Mouse (Mus musculus) layer of hippocampus, adult 8-10 months (tissue): ENCODE results near the gene Sh3kbp1. TPM values are rescaled to one million over a fixed set of nuclear protein-coding genes. Genes with fewer than 3 reads are reported as not detected.

ENCODE experiments used
- DNase-seq, 2 experiments: peaks; one replicate each; pipeline ENCODE4 v3.0.0; 2022; ENCODE audit warnings: low spot score in 2 of 2
- total RNA-seq, 4 experiments: library from RNA; stranded (reverse); gene quantifications; 2 replicates each; pipeline ENCODE4 v1.2.4; 2022

The Sh3kbp1 gene
- total RNA-seq, 4 experiments from 2014 or later, result 36.8 to 41.6 (median 37.9) TPM

- DNase-seq, result no peak
Observed at GRCm38 (mm10) chrX:159911613-159912012, 284.5 kb downstream of the Sh3kbp1 start.

GRCm38 (mm10) chrX:159912061-159912460 is 285.0 kb downstream of the Sh3kbp1 start:
- DNase-seq, result no peak

GRCm38 (mm10) chrX:159913489-159913888 is 286.4 kb downstream of the Sh3kbp1 start:
- DNase-seq, result no peak

GRCm38 (mm10) chrX:159915125-159915524 is 288.1 kb downstream of the Sh3kbp1 start:
- DNase-seq, result no peak

GRCm38 (mm10) chrX:159924759-159925158 is 297.7 kb downstream of the Sh3kbp1 start:
- no peak for DNase-seq

GRCm38 (mm10) chrX:159928165-159928564 is 301.1 kb downstream of the Sh3kbp1 start:
- no peak for DNase-seq

- DNase-seq, result no peak
Observed at GRCm38 (mm10) chrX:159928834-159929233, 301.8 kb downstream of the Sh3kbp1 start.

GRCm38 (mm10) chrX:159932027-159932426 is 305.0 kb downstream of the Sh3kbp1 start:
- DNase-seq, result no peak

GRCm38 (mm10) chrX:159942569-159942968 is 315.5 kb downstream of the Sh3kbp1 start:
- no peak for DNase-seq

- no peak for DNase-seq
Observed at GRCm38 (mm10) chrX:159943586-159943985, 316.5 kb downstream of the Sh3kbp1 start.

- no peak for DNase-seq
Observed at GRCm38 (mm10) chrX:159953546-159954429, 326.7 kb downstream of the Sh3kbp1 start.

- no peak for DNase-seq
Observed at GRCm38 (mm10) chrX:159954430-159954779, 327.3 kb downstream of the Sh3kbp1 start.

- DNase-seq, result no peak
Observed at GRCm38 (mm10) chrX:159955433-159955832, 328.4 kb downstream of the Sh3kbp1 start.

- DNase-seq, result no peak
Observed at GRCm38 (mm10) chrX:159961385-159961784, 334.3 kb downstream of the Sh3kbp1 start.

- peak; percentile 32 to 52 for DNase-seq
Observed at GRCm38 (mm10) chrX:159963273-159963672, 336.2 kb downstream of the Sh3kbp1 start.

- DNase-seq, result peak; percentile 42 to 55
Observed at GRCm38 (mm10) chrX:159963925-159964324, 336.9 kb downstream of the Sh3kbp1 start.

- DNase-seq, result no peak
Observed at GRCm38 (mm10) chrX:159969025-159969424, 342.0 kb downstream of the Sh3kbp1 start.

- DNase-seq, result no peak
Observed at GRCm38 (mm10) chrX:159971091-159971779, 344.2 kb downstream of the Sh3kbp1 start.

GRCm38 (mm10) chrX:159973730-159974129 is 346.7 kb downstream of the Sh3kbp1 start:
- DNase-seq, result no peak

GRCm38 (mm10) chrX:159976243-159976642 is 349.2 kb downstream of the Sh3kbp1 start:
- no peak for DNase-seq

- DNase-seq, result peak in 1 of 2 experiments; percentile 9
Observed at GRCm38 (mm10) chrX:159988002-159988960, 361.2 kb downstream of the Sh3kbp1 start, which contains the start of gene Map3k15. TSS of gene Map3k15 (plus strand) at chrX:159988433.
